Mouse (Mus musculus) liver, postnatal 0 days (tissue): ENCODE results near the gene Yif1a.

Experiments
- CTCF ChIP-seq: sonication (generic); IDR thresholded peaks from 2 replicates; pipeline ENCODE4 v1.5.1; 2016; ENCODE audit warnings: antibody characterized with exemption, low read depth
- EP300 ChIP-seq: IDR thresholded peaks from 2 replicates; pipeline ENCODE4 v1.6.1; 2016; ENCODE audit warnings: antibody characterized with exemption, low read depth, mild to moderate bottlenecking

DNA sequence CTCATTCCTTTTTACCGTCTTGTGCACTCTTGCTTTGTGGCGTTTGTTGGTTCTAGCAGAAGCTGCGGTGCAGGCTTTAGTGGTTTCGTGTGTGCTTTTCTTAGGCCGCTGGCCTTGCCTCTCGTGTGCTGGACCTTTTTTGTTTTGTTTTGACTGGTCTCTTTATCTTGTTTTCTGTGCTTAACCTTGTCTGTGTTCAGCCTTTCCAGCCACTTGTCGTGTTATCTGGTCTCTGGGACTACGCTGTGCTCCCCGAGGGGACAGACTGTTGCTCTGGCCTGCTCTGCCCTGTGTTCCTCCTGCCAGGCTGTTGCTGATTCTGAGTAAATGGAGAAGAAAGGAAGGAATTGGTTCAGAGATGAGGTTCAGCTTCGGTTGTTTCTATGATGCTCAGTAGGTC, 34.2 kb downstream of the Yif1a start:
- no peak for TF ChIP-seq EP300
- no peak for TF ChIP-seq CTCF
